Mouse (Mus musculus): ENCODE measurements around the gene Cyp2j6. TPM values are rescaled to one million over a fixed set of nuclear protein-coding genes. Genes with fewer than 3 reads are reported as not detected.

Cyp2j6 gene
- polyA plus RNA-seq, 1 experiment from 2014 or later = 6.0 TPM

DNA sequence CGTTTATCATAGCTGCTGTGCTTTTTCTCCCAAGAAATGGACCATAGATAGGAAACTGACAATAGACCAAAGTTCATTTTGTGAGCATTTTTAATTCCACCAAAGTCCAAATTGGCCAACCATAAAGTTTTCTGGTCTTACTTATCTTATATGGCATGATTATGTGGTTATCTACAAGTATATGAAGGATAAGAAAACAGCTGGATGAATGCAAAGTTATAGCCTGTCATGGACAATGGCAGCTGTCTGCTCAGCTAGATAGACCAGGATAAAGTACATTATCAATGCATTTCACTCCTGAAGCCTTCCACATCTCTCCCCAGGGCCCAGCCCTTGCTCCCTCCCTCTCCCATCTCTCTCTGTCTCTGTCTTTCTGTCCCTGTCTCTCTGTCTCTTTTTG lies 7.0 kb upstream of the Cyp2j6 start:
- Histone ChIP-seq H3K36me3 (ENCODE audit: control insufficient read depth, insufficient read depth, low read length) (no peaks in the 10 kb centered on the region), H3K9me3 (replicated peaks; ENCODE audit: control insufficient read depth, low read length, poor library complexity, severe bottlenecking) (no peaks in the 10 kb centered on the region), H3K4me2 (ENCODE audit: low read length) (no peak overlapping the region), H3K4me3 (ENCODE audit: low read depth, low read length) (no peak overlapping the region), H3K27ac (ENCODE audit: low read length) (no peak overlapping the region), H3K27me3 (ENCODE audit: control insufficient read depth, insufficient read depth, low read depth, low read length) (no peaks in the 10 kb centered on the region), H3K4me1 (ENCODE audit: control insufficient read depth, insufficient read depth, low read length) (no peaks in the 10 kb centered on the region), H3K9ac (ENCODE audit: low read depth, low read length) (no peak overlapping the region)
- no peak for ATAC-seq
- 85% methylated on average over 1 of the region's 1 CpGs for WGBS

DNA sequence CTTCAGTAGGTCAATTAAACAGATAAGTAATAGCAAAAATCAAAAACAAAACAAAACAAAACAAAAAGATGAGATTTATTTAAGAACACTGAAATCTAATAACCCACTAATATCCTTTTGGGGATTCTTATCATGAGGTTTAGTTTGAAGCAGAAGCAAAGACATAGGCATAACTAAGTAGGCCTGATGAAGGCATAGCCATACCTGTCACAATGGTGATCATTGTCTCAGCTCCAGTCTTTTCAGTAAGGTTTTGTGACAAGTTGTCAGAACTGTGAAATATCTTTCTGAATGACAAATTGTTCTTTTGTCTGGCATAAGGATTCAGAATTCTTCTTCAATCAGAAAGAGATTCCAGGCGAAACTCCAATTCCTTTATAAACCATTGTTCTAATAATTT lies 6.3 kb upstream of the Cyp2j6 start:
- Histone ChIP-seq H3K36me3 (ENCODE audit: control insufficient read depth, insufficient read depth, low read length) (no peaks in the 10 kb centered on the region), H3K9me3 (replicated peaks; ENCODE audit: control insufficient read depth, low read length, poor library complexity, severe bottlenecking) (no peaks in the 10 kb centered on the region), H3K27ac (ENCODE audit: low read length) (no peak overlapping the region), H3K4me2 (ENCODE audit: low read length) (no peak overlapping the region), H3K9ac (ENCODE audit: low read depth, low read length) (no peak overlapping the region), H3K4me3 (ENCODE audit: low read depth, low read length) (no peak overlapping the region), H3K4me1 (ENCODE audit: control insufficient read depth, insufficient read depth, low read length) (no peaks in the 10 kb centered on the region), H3K27me3 (ENCODE audit: control insufficient read depth, insufficient read depth, low read depth, low read length) (no peaks in the 10 kb centered on the region)
- 68% methylated on average over 1 of the region's 1 CpGs for WGBS
- ATAC-seq = no peak

DNA sequence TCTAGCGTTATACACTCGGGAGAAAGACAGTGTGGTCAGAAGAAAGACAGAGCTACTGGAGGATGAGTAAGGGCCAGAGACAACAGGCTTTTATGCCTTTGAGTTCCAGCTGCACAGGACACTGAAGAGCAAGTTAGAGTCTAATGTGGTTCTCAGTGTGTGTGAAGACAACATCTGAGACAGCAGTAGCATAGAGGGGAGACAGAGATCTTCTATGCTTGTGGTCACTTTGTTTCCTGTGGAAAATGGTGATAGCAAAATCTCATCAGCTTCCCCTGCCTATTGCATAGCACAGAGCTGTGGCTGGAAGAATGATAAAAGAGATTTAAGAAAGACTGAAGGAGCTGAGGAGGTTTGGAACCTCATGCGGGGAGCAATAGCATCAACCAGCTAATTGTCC lies 1.8 kb downstream of the Cyp2j6 start:
- Histone ChIP-seq H3K27ac (ENCODE audit: low read length) (no peak overlapping the region), H3K36me3 (ENCODE audit: control insufficient read depth, insufficient read depth, low read length) (no peaks in the 10 kb centered on the region), H3K4me2 (ENCODE audit: low read length) (no peak overlapping the region), H3K4me1 (ENCODE audit: control insufficient read depth, insufficient read depth, low read length) (peaks cover 5% of the 10 kb centered on the region), H3K9me3 (replicated peaks; ENCODE audit: control insufficient read depth, low read length, poor library complexity, severe bottlenecking) (no peaks in the 10 kb centered on the region), H3K27me3 (ENCODE audit: control insufficient read depth, insufficient read depth, low read depth, low read length) (no peaks in the 10 kb centered on the region), H3K4me3 (ENCODE audit: low read depth, low read length) (no peak overlapping the region), H3K9ac (ENCODE audit: low read depth, low read length) (no peak overlapping the region)
- WGBS = 85% methylated on average over 3 of the region's 3 CpGs
- ATAC-seq = no peak

DNA sequence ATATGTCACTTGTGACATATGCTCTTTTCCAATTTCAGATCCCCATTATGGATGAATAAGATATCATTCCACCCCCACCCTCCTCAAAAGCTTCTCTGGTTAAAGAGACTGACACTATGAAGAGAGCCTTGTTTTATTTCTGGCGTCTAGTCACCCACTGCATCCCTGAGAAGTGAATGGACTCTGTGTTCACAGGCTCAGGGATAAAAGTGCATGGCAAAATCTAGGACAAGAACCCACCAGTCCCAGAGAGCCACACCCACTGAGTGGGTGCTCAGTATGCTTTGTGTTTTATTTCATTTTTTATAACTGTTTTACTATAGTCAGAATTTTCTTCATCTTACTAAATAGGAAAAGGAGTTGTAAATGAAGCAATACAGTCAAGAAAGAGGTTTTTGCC lies 7.5 kb downstream of the Cyp2j6 start:
- no peak for ATAC-seq
- Histone ChIP-seq H3K27ac (ENCODE audit: low read length) (no peak overlapping the region), H3K4me3 (ENCODE audit: low read depth, low read length) (no peak overlapping the region), H3K27me3 (ENCODE audit: control insufficient read depth, insufficient read depth, low read depth, low read length) (no peaks in the 10 kb centered on the region), H3K9me3 (replicated peaks; ENCODE audit: control insufficient read depth, low read length, poor library complexity, severe bottlenecking) (no peaks in the 10 kb centered on the region), H3K4me1 (ENCODE audit: control insufficient read depth, insufficient read depth, low read length) (no peaks in the 10 kb centered on the region), H3K36me3 (ENCODE audit: control insufficient read depth, insufficient read depth, low read length) (no peaks in the 10 kb centered on the region), H3K4me2 (ENCODE audit: low read length) (no peak overlapping the region), H3K9ac (ENCODE audit: low read depth, low read length) (no peak overlapping the region)
- 36% methylated on average over 1 of the region's 1 CpGs for WGBS

DNA sequence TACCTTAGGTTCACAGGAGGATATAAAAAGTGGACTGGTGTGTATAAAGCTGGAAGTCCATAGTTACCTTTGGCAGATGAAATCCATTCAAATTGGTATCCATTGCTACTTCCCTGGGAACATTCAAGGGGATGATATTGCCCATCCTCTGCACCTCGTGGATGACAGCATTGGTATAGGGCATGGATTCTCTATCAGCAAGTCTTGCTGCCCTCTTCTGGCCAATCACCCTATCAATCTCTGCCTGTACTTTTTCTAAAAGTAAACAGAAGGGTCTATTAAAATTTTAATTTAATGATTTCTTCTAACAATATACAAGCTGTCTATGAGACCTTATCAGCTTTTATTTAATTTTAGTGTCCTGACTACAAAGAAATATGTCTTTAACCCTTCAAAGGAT lies 27.7 kb downstream of the Cyp2j6 start:
- Histone ChIP-seq H3K27me3 (ENCODE audit: control insufficient read depth, insufficient read depth, low read depth, low read length) (no peaks in the 10 kb centered on the region), H3K27ac (ENCODE audit: low read length) (no peak overlapping the region), H3K4me2 (ENCODE audit: low read length) (no peak overlapping the region), H3K36me3 (ENCODE audit: control insufficient read depth, insufficient read depth, low read length) (peaks cover 3% of the 10 kb centered on the region; the same call in 1 of the 2 replicates), H3K4me3 (ENCODE audit: low read depth, low read length) (no peak overlapping the region), H3K4me1 (ENCODE audit: control insufficient read depth, insufficient read depth, low read length) (no peaks in the 10 kb centered on the region), H3K9ac (ENCODE audit: low read depth, low read length) (no peak overlapping the region), H3K9me3 (replicated peaks; ENCODE audit: control insufficient read depth, low read length, poor library complexity, severe bottlenecking) (no peaks in the 10 kb centered on the region)
- WGBS = 14% methylated on average over 1 of the region's 1 CpGs
- no peak for ATAC-seq

DNA sequence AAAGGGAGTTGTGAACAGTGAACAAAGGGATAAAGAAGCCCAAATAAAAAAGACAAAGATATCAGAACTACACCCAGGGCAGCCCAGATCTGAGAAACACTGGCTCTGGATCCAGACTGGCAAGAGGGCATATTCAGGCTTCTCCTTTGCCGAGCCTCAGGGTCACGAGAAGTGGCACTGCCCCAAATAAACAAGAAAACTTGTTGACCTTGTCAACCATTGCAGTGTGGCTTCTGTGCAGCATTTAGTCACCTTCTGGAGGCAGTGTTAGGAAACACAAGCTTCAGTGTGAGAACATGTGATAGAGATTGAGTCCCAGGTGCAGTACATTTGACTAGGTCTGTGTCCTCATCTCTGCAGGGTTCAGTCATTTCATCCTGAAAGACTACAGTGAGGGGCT lies 31.2 kb downstream of the Cyp2j6 start:
- no peaks in the 10 kb centered on the region for H3K27me3 ChIP-seq (ENCODE audit: control insufficient read depth, insufficient read depth, low read depth, low read length)
- no peaks in the 10 kb centered on the region for H3K4me1 ChIP-seq (ENCODE audit: control insufficient read depth, insufficient read depth, low read length)
- no peaks in the 10 kb centered on the region for H3K36me3 ChIP-seq (ENCODE audit: control insufficient read depth, insufficient read depth, low read length)
- H3K9me3 ChIP-seq (replicated peaks; ENCODE audit: control insufficient read depth, low read length, poor library complexity, severe bottlenecking) = no peaks in the 10 kb centered on the region
- no peak overlapping the region for H3K4me2 ChIP-seq (ENCODE audit: low read length)
- 93% methylated on average over 2 of the region's 2 CpGs for WGBS
- no peak overlapping the region for H3K9ac ChIP-seq (ENCODE audit: low read depth, low read length)
- no peak overlapping the region for H3K27ac ChIP-seq (ENCODE audit: low read length)
- no peak for ATAC-seq
- H3K4me3 ChIP-seq (ENCODE audit: low read depth, low read length) = no peak overlapping the region

DNA sequence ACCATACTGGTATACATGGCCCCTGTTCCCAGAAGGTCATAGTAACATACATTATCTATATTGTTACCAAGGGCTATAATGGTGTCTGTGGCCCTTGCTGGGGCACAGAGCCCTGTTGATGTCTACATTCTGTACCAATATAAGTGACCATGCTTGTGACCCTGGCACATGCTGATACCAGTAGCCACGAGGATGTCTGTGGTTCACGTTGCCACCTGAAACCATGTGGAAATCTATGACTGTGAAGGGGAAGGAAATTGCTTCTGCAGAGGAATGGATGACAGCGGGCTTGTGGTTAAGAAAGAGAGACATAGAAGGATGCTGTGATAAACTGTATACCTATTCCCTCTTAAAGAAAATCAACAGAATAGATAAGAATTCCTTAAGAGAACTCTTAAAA lies 43.4 kb downstream of the Cyp2j6 start:
- Histone ChIP-seq H3K9me3 (replicated peaks; ENCODE audit: control insufficient read depth, low read length, poor library complexity, severe bottlenecking) (no peaks in the 10 kb centered on the region), H3K4me2 (ENCODE audit: low read length) (no peak overlapping the region), H3K27ac (ENCODE audit: low read length) (no peak overlapping the region), H3K27me3 (ENCODE audit: control insufficient read depth, insufficient read depth, low read depth, low read length) (no peaks in the 10 kb centered on the region), H3K4me1 (ENCODE audit: control insufficient read depth, insufficient read depth, low read length) (no peaks in the 10 kb centered on the region), H3K9ac (ENCODE audit: low read depth, low read length) (no peak overlapping the region), H3K36me3 (ENCODE audit: control insufficient read depth, insufficient read depth, low read length) (no peaks in the 10 kb centered on the region), H3K4me3 (ENCODE audit: low read depth, low read length) (no peak overlapping the region)
- 90% methylated on average over 3 of the region's 3 CpGs for WGBS
- ATAC-seq = no peak

DNA sequence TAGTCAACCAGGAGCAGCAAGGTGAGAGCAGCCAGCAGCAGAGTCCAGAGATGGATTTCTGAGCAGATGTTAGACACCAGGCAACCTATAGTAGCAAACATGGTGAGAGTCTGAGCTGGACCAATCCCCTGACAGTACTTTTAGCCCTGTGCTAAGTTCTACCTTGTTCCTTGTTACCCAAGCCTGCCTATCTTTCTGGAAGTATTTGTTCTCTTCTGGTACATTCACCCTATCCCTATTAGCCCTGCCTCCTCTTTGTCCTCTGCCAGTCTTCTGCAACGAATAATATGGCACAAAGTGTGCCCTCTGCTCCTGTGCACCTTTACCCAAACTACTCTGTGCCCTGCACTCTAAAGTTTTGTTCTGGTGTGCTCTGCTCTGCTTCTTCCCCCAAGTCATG lies 46.2 kb downstream of the Cyp2j6 start, which contains the start of gene Cyp2j8:
Gene Cyp2j8 (minus strand): TSS at position 101 of the 400 bp plus-strand sequence.
- no peaks in the 10 kb centered on the region for H3K27me3 ChIP-seq (ENCODE audit: control insufficient read depth, insufficient read depth, low read depth, low read length)
- H3K4me1 ChIP-seq (ENCODE audit: control insufficient read depth, insufficient read depth, low read length) = no peaks in the 10 kb centered on the region
- no peak for ATAC-seq
- H3K4me3 ChIP-seq (ENCODE audit: low read depth, low read length) = no peak within 1 kb of the TSS
- no peak within 1 kb of the TSS for H3K4me2 ChIP-seq (ENCODE audit: low read length)
- 78% methylated on average over 1 of the region's 1 CpGs for WGBS
- no peak within 1 kb of the TSS for H3K27ac ChIP-seq (ENCODE audit: low read length)
- H3K9me3 ChIP-seq (replicated peaks; ENCODE audit: control insufficient read depth, low read length, poor library complexity, severe bottlenecking) = no peaks in the 10 kb centered on the region
- no peak within 1 kb of the TSS for H3K9ac ChIP-seq (ENCODE audit: low read depth, low read length)
- no peaks in the 10 kb centered on the region for H3K36me3 ChIP-seq (ENCODE audit: control insufficient read depth, insufficient read depth, low read length)

Data from midbrain, embryonic 16.5 days (tissue).